Mouse (Mus musculus): ENCODE results near the gene Nrxn1. TPM values are rescaled to one million over a fixed set of nuclear protein-coding genes. Genes with fewer than 3 reads are reported as not detected.
"Not testable (repeated sequence)": the region's sequence is repeated elsewhere in the genome, so short reads cannot be mapped to it uniquely, and the experiment has no call there.

The Nrxn1 gene
- total RNA-seq, 2 experiments from 2014 or later, result 6.1 to 9.9 TPM

DNA sequence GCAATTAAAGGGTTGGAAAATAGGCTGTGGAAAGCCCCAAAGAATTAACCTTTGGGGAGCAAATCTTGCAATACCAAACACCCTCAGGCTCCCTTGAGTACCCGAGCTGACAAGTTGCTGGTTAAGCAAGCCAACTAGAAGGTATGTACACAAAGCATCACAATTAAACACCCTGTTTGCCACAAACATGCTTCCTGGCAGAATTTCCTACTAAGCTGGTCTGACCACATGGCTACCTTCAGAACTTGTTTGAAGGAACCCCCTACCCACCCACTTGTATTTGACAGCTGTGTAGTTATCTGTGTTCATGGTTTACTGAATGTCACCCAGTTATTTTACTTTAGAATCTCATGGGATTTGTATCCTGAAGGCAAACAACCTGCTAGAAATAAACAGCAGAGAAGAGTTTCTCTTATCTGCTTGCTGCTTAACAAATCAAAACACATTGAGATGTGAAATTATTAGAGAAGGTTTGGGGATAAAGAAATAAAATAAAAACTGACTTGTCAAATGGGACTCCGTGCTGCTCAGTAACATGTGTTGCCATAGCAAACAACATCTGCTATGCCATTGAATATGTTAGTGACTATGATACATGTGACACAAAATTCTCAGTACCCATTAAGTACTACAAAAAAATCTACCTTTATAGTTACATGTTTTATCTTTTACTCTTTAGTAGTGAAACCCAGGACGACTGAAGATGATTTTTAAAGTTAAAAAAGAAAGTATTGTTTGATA lies 746.0 kb downstream of the Nrxn1 start:
- ATAC-seq (replicated peaks; ENCODE audit: poor library complexity), result no peak

DNA sequence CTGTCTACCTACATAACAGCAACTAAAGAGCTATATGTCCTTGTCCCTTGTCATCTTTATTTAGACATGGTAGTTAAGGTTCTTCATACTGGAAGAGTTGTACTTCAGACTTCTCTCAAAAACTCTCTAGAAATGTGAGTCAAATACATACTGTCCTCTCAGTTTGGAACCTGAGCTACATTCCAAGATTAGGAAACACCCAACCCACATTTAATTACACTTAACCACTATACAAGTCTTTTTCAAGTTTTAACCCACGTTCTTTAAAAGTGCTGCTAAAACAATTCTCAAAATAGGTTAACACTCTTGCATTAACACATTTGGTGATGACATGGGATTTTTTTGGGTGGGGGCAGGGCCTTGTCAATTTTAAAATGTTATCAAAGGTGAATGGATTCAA lies 759.4 kb downstream of the Nrxn1 start:
- no peak for ATAC-seq (replicated peaks; ENCODE audit: poor library complexity)

DNA sequence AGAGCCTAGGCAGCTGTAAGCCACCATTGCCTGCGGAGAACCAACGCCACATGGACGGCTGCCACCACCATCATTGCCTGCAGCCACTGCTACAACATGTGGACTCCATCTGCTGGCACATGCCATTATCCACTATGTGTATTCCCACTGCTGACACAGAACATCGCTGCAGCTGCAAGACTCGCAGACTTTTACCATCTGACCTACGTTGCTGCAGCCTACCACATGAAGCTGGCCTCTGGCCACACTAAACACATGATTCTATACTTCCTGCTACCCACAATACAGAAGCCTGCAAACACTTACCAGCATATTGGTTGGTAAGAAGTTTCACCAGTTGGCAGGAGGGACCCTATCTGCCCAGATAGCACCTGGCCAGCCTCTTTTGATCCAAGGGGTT lies 769.2 kb downstream of the Nrxn1 start:
- no peak for ATAC-seq (replicated peaks; ENCODE audit: poor library complexity)

DNA sequence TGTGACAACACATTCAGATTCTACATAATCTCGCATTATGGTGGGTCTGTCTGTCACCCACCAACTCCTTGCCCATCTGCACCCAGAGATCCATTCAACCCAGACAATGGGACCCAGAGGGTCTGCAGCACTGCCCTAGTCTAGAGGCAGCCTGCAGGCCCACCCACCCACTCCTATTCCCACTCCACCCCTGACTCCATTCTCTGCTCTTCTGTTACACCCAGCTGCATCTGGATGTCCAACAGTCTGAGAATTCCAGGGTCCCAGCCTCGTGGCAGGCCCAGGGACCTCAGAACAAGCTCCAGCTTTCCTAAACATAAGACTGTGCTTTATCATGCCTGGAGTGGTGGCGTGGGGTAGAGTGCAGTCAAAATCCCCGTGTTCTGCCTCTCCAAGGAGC lies 820.6 kb downstream of the Nrxn1 start:
- ATAC-seq (replicated peaks; ENCODE audit: poor library complexity), result no peak

DNA sequence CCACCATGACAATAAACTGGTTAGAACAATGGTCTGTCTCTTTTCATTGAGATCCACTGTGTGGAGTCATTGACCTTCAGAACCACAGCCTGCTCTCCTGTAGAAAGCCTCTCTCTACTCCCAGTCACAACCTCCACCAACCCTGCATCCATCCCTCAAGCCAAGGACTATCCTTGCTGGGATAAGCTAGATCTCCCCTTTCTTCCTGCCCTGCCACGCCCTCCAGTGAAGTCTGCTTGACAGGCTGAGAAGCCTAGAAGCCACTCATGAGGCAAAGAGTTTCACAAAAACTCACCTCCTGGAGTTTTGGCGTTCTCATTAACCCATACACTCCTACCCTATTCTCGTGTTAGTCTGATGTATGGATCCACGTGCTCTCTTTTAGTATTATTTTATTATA lies 821.7 kb downstream of the Nrxn1 start:
- ATAC-seq (replicated peaks; ENCODE audit: poor library complexity), result no peak

DNA sequence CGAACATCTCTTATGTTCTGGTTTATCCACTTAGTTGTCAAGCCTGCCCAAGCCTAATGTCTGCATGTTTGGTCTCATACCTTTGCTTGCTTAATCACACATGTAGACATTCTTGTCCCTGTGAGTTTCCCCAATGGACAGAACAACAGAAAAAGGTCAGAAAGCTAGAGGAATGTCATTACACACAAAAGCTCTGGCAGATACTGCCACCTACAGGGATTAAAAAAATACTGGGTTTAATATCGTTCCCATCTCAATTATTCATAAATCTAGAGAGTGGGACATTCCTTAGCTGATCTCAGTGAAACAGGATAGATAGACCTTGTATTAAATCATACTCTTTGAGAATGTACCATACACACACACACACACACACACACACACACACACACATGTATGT lies 823.7 kb downstream of the Nrxn1 start:
- ATAC-seq (replicated peaks; ENCODE audit: poor library complexity), result no peak

DNA sequence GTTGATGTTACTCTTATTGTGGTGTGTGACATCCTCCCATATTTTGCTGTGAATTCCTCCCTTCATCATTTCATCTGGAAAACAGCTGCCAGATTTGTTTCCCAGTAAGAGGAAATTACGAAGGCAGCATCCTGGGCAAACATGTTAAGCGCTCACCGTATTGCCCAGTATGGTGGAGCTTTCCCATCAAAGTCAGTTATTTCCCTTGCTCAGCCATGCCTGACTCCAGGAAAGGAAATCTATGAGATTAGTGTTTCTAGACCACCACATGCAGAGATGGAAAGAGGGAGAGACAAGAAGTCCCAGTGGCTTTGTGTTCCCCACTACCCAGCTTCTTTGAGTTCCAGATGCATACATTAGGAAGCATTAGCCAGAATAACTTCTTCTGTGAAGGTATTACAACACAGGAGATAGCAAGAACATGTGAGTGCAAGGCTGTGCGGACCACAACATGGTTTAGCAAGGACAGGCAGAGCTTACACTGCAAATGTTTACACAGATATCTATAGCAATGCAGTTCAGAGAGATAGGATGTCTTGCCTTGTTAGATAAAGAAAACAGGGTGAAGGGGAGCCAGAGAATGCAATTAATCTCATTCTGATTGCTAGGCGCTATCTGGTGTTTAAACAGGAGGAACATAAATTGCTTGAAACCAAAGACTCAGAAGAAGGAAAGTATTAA lies 839.3 kb downstream of the Nrxn1 start:
- no peak for ATAC-seq (replicated peaks; ENCODE audit: poor library complexity)

DNA sequence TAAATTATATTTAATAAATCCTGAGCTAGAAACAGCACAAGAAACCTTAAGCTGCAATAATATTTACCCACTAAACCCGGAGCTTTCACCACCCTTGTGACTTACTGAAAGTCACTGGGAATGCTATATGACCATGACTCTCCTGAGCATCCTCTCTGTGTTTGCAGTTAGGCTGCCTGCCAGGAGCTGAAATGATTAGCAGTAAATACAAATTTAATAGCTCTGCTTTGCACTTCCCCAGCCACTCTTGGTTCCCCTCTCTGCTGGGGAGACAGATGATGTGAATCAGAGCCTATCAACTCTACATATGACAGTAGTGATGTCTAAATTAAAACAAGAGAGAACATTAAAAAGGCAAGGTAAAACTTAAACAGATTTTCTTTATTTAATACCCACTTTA lies 840.7 kb downstream of the Nrxn1 start:
- ATAC-seq (replicated peaks; ENCODE audit: poor library complexity), result no peak

DNA sequence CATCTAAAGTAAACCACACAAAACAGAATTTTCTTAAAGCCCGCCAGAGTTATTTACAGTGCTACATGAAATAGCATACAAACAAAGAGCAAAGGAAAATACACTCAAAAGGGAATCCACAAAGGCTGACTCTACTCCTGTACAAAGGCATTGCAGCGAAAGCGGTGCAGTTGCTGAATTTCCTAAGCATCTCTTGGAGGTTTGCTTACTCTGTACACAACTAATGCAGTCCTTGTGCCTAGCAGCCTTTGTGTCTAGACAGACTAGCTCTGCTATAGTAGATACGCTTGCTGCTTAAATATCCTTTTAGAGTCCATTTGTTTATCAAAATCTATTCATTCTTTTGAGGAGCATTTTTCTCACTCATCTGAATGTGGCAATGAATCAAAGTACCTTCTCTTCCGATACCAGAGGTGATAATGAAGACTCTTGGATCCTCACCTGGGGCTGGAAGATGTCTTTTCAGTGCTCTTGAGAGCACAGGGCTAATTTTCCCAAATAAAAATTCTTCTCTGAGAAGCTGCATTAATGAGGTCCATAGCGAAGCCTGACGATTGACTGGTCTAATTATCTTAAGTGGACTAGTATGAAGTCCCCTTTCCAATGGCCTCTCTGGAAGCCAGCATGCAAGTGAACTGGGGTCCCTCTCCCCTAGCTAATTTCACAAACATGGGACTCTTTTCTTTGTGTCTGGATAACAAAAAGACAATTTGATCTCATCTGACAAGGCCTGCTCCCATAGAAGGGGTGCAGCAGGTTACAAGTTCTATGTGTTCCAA lies 845.6 kb downstream of the Nrxn1 start:
- ATAC-seq (replicated peaks; ENCODE audit: poor library complexity), result no peak

DNA sequence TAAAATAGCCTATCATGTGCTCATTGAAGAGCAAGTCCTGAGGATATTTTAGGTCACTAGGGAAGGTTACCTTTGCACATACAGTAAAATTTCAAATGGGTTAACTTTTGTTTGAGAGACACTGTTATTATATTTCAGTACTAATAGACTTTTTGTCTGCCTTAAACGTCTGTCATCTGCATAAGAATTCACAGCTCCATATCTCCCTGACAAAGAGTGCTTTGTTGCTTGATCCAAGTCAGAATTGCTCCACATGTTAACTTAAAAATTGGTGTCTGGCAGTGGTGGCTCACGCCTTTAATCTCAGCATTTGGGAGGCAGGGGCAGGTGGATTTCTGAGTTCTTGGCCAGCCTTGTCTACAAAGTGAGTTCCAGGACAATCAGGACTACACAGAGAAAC lies 848.5 kb downstream of the Nrxn1 start:
- ATAC-seq (replicated peaks; ENCODE audit: poor library complexity), result no peak

DNA sequence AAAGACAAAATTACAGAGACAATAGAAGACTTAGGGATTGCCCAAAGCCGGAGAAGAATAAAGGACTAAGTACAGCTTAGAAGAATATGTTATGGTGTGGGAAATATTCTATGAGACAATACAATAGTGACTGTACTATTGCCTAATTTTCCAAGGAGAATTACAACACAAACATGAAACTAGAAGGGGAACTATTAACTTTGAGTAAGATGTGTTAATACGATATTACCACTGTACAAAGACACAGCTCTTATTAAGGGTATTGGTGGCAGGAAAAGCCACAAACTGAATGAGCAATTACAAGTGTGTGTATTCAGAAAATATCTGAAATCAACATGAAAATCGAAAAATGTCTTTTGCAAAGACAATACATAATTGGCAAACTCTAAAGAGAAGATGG lies 853.9 kb downstream of the Nrxn1 start:
- ATAC-seq (replicated peaks; ENCODE audit: poor library complexity), result peak; percentile 98

DNA sequence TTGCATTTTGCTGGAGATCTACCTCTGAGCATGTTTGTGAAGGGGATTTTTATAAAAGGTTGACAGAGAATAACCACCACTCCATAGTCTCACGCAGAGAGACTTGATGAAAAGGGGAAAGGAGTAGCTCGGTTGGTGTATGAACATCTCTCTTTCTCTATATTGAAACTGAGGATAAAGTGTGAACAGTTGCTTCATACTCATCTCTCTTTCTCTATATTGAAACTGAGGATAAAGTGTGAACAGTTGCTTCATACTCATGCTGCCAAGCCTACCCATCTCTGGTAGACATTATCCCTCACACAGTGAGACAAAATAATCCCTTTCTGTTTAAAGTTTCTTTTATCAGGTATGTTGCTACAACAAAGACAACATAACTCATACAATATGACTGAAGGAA lies 854.4 kb downstream of the Nrxn1 start:
- peak; percentile 56 for ATAC-seq (replicated peaks; ENCODE audit: poor library complexity)

DNA sequence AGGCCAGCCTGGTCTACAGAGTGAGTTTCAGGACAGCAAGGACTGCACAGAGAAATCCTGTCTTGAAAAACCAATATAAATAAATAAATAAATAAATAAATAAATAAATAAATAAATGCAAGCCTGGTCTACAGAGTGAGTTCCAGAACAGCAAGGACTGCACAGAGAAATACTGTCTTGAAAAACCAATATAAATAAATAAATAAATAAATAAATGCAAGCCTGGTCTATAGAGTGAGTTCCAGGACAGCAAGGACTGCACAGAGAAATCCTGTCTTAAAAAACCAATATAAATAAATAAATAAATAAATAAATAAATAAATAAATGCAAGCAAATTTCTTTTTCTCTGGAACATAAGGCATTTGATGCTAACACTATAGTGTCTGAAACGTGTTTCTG lies 857.2 kb downstream of the Nrxn1 start:
- not testable (repeated sequence) for ATAC-seq (replicated peaks; ENCODE audit: poor library complexity)

DNA sequence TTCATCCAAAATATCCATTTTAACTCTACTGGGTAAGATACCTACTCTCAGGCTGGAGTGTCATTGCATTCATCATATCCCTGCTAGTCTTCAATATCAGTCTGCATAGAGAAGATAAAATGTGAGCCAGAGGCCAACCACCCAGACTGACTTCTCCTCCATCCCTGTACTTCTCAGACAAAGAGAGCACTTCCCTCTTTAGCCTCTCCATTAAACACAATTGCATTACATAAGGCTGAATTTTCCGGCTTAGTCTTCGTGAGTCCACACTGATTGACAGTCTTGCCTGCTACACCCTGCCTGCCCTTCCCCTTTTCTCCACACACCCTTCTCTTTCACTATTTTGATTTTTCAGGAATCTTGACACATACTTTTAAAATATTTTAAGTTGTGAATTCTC lies 858.1 kb downstream of the Nrxn1 start:
- peak; percentile 65 for ATAC-seq (replicated peaks; ENCODE audit: poor library complexity)

DNA sequence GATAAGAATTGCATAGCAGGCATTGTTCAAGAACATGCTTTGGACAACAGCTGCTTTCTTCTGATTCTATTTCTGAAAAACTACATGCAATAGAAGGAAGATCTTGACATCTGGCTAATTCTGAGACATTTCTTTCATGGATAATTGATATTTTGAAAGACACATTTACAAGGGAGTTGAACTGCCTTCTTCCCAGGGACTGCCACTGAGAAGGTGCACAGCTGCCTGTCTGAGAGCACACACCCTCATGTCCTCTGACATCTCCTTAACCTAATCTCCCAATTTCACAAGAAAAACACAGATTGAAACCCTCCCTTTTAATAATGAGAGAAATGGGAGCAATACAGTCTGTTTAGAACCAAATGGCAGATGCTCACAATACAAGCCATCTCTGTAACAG lies 884.3 kb downstream of the Nrxn1 start:
- no peak for ATAC-seq (replicated peaks; ENCODE audit: poor library complexity)

DNA sequence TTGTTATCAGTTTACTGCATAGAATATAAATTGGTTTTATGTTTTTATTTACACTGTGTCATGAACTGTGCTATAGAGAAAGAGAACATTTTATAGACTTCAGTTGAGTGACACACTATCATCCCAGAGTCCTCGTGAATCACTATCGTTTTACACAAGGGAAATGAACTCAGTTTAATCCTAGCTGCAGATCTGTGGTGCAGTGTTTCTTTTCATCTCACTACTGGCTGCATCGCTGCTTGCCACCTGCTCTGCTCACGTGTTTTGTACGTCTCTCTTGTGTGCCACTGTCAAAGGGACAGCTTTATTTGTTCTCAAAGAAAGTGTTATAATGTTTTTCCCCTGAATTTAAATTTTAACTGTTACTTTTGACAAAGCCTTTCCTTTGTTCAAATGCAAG lies 885.3 kb downstream of the Nrxn1 start:
- ATAC-seq (replicated peaks; ENCODE audit: poor library complexity), result no peak

DNA sequence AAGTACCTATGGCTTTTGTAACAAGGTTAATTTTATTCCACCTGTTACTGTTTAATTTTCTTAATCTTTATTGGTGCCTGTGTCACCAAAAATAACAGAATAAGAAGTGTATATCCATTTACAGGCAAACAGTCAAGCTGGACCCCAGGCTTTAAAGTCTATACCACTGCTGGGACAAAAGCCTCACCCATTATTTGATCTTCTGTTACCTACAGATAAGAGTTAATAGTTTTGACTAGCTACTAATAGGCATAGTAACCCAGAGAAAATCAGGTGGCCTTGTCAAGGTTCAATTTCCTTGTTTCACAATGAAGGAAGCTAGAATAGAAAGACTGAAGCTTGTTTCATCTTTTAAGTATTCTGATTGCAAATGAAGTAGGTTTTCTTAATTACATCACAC lies 888.9 kb downstream of the Nrxn1 start:
- ATAC-seq (replicated peaks; ENCODE audit: poor library complexity), result no peak

DNA sequence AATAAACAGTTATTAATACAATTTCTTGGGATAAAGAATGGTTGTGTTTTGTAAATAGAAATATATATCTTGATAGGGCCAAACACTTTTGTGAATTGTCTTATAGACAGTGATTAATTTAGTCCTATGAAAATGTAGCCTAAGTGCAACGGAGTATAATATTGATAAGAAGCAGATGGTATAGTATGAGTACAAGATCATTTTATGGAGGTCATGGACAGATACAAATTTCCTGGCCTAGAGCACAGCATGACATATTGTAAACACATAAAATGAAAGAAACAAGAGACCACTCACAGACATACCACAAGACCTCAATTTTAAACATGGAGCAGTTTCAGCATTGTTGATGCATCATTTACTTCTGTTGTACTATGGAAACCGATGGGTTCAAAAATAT lies 890.1 kb downstream of the Nrxn1 start:
- no peak for ATAC-seq (replicated peaks; ENCODE audit: poor library complexity)

DNA sequence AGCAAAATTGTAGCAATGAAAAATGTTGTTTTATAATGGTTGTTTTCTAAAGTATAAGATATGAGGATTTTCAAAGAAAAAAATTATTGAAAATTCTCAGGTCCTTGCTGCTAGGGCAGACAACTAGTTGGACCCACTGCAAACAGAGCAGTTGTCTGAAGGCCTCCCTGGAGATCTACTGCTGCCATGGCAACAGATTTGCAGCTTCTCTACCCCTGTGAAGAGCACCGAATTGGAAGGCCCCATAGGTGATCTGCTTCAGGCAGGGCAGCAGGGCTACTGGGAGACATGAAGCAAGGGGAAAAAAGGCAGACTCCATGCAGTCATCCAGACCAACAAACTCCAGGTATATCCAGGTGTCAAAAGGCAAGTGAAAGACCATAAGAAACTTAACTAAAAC lies 896.1 kb downstream of the Nrxn1 start:
- no peak for ATAC-seq (replicated peaks; ENCODE audit: poor library complexity)

DNA sequence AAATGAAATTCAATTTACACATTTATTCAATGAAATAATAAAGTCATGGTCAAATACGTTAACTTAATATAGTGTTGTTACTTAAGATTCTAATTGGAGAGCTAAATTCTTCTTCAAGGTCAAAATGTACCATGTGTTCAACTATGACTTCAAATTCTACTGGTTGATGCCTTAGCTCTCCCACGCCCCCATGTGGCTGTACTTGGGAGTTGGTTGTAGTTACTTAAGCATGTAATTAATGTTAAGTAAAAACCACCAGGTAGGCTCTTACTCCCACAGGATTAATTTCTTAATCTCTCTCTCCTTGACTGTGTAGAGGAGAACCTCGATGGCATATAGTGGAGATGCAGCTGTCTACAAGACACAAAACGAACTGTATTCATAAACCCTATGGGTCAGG lies 951.3 kb downstream of the Nrxn1 start:
- peak; percentile 71; the same call in 1 of the 2 replicates for ATAC-seq (replicated peaks; ENCODE audit: poor library complexity)

DNA sequence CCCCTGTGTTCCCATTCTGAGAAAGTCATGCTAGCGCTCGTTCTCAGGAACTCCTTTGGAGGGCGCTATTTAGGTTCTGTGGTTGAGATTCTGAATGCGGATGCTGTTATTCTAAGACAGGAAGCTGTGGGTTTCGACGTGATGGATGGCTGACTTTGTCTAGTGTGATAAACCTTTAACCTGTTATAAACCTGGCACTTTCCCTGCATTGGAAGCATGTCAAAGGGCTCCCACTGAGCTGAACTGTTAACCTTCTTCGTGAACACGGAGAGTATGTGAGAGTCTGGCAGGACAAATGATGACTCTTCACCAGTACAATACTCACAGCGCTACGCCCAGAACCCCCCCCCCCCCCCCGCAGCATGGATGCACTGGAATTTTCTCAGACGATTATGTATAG lies 962.0 kb downstream of the Nrxn1 start:
- ATAC-seq (replicated peaks; ENCODE audit: poor library complexity), result no peak

DNA sequence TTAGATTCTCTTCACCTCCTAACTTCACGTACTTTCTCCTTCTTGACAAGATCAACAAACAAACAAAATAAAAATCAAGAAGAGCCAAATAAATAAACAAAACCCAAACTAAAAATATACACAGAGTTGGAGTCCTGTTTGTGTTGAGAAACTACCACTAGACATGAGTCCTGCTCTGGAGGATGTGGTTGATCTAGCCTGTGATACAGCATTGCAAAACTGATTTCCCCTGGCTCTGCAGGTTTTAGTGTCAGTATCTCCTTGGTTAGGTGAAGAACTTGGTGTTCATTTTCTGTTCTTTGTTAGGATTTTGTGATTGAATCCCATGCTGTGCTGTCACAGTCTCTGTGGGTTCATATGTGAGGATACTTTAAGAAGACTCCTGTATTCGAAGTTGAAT lies 963.7 kb downstream of the Nrxn1 start:
- ATAC-seq (replicated peaks; ENCODE audit: poor library complexity), result peak; percentile 64

Data from megakaryocyte progenitor cell, adult 5-6 weeks (primary cell).